Mouse (Mus musculus) midbrain, embryonic 15.5 days (tissue): Measurements from ENCODE around the gene Cbwd1. TPM values are rescaled to one million over a fixed set of nuclear protein-coding genes. Genes with fewer than 3 reads are reported as not detected.

ENCODE experiments used
- ATAC-seq: fragments of 200-750 bp; cut with Nextera tagmentation; replicated peaks from 2 replicates; pipeline ENCODE4 v1.8.0; 2017; ENCODE audit warnings: moderate TSS enrichment
- H3K27ac ChIP-seq: fragments of 300-500 bp; sonication (generic); 2 replicates; pipeline ENCODE4 v1.5.1; 2015; ENCODE audit warnings: mild to moderate bottlenecking, inconsistent platforms
- H3K27me3 ChIP-seq: fragments of 300-500 bp; sonication (generic); replicated peaks from 2 replicates; pipeline ENCODE4 v1.6.1; 2015; ENCODE audit warnings: inconsistent platforms
- H3K36me3 ChIP-seq: fragments of 300-500 bp; sonication (generic); replicated peaks from 2 replicates; pipeline ENCODE4 v1.6.1; 2015; ENCODE audit warnings: inconsistent platforms
- H3K4me1 ChIP-seq: fragments of 300-500 bp; sonication (generic); 2 replicates; pipeline ENCODE4 v1.6.1; 2015; ENCODE audit warnings: inconsistent platforms
- H3K4me2 ChIP-seq: fragments of 300-500 bp; sonication (generic); 2 replicates; pipeline ENCODE4 v1.6.1; 2015; ENCODE audit warnings: inconsistent platforms, mild to moderate bottlenecking, moderate library complexity
- H3K4me3 ChIP-seq: fragments of 300-500 bp; sonication (generic); 2 replicates; pipeline ENCODE4 v1.5.1; 2015; ENCODE audit warnings: mild to moderate bottlenecking, inconsistent platforms
- H3K9ac ChIP-seq: fragments of 300-500 bp; sonication (generic); 2 replicates; pipeline ENCODE4 v1.6.1; 2015; ENCODE audit warnings: mild to moderate bottlenecking, inconsistent platforms
- H3K9me3 ChIP-seq: fragments of 300-500 bp; sonication (generic); 2 replicates; pipeline ENCODE4 v1.6.1; 2016; ENCODE audit warnings: inconsistent platforms
- WGBS: fragments of 180-500 bp; shearing (Covaris S2); methylation state at CpG from one replicate; pipeline ENCODE4 v1.1.7; 2015; ENCODE audit warnings: mixed read lengths; 5-methylcytosine and 5-hydroxymethylcytosine counted together
- microRNA-seq: library from miRNA; unstranded; fragments of <30 nt; microRNA quantifications from one replicate; pipeline ENCODE4, GENCODE M21; 2016
- polyA plus RNA-seq: library from polyadenylated mRNA; unstranded; fragments of >200 nt; fragmentation: Nextera tagmentation; extraction: Ambion mirVana; gene quantifications from 2 replicates; pipeline ENCODE4 v1.2.1, GENCODE M21; 2015

The Cbwd1 gene
- polyA plus RNA-seq, 1 experiment from 2014 or later = 13.1 TPM

DNA sequence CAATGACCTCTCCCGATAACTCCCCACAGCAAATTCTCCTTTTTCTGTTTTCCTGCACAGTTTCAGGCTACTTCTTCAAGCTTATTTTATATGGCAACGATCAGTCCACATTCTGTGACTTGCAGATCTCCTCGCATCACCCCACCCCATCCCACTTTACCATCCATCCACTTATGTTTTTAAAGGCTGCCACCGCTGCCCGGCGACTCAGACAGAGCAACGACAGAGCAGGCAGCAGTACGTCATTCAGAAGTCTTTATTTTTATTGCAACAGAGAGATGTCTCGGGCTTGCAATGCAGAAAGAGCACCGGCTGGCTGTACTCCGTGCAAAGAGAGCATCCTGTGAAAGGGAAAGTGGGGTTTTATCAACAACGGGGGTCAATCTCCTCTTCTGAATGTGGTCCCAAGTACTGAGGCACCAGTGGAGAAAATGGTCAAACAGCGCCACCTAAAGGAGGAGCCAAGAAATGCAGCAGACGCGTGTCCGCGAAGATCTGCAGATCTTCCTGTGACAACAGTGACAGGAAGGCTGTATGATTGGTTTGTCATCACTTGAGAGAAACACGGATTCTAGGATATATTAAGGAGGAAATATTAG, 90.3 kb downstream of the Cbwd1 start:
- peak overlapping the region; percentile 35 for H3K4me3 ChIP-seq
- no peaks in the 10 kb centered on the region; the same call in 1 of the 2 replicates for H3K27me3 ChIP-seq
- no peaks in the 10 kb centered on the region for H3K36me3 ChIP-seq
- H3K4me1 ChIP-seq = no peaks in the 10 kb centered on the region
- no peak overlapping the region for H3K27ac ChIP-seq
- peak overlapping the region; percentile 36 for H3K9ac ChIP-seq
- ATAC-seq = peak; percentile 89
- peak overlapping the region; percentile 64 for H3K4me2 ChIP-seq
- no peaks in the 10 kb centered on the region for H3K9me3 ChIP-seq
- WGBS = 16% methylated on average over 18 of the region's 18 CpGs

Small RNA genes within 50 kb of the gene (microRNA-seq; reads per million reads assigned to microRNA genes)
- gene Mir3084-1 = not detected

Other genes starting within 250 kb of the Cbwd1 start
- gene Pgm5, start 99.8 kb downstream of the Cbwd1 start, polyA plus RNA-seq = 0.44 and 0.74 TPM in 2 replicates
- 234 and 246 TPM in 2 replicates for gene Gm10053, start 85.9 kb downstream of the Cbwd1 start, polyA plus RNA-seq
- gene Foxd4, start 60.4 kb downstream of the Cbwd1 start, polyA plus RNA-seq = 0.17 TPM in 1 of 2 replicates, not detected in the other
- gene Dock8, start 37.9 kb upstream of the Cbwd1 start, polyA plus RNA-seq = 0.59 and 0.70 TPM in 2 replicates